Mouse (Mus musculus) forebrain, postnatal 0 days (tissue): ENCODE results near the gene Krtcap2. TPM values are rescaled to one million over a fixed set of nuclear protein-coding genes. Genes with fewer than 3 reads are reported as not detected.
"Not testable (repeated sequence)": the region's sequence is repeated elsewhere in the genome, so short reads cannot be mapped to it uniquely, and the experiment has no call there.

ENCODE experiments used
- ATAC-seq: fragments of 200-750 bp; cut with Nextera tagmentation; 2 replicates; pipeline ENCODE4 v1.8.0; 2017; ENCODE audit warnings: mild to moderate bottlenecking, moderate library complexity
- DNase-seq: peaks from one replicate; pipeline ENCODE4 v3.0.0-alpha.2; 2015
- H3K27ac ChIP-seq: fragments of 300-500 bp; sonication (generic); 2 replicates; pipeline ENCODE4 v1.5.1; 2014; ENCODE audit warnings: low read depth, mild to moderate bottlenecking, antibody characterized with exemption, low read length, moderate library complexity, mixed read lengths
- H3K27me3 ChIP-seq: fragments of 300-500 bp; sonication (generic); 2 replicates; pipeline ENCODE4 v1.6.1; 2014; ENCODE audit warnings: mild to moderate bottlenecking, low read length, mixed read lengths; ENCODE audit not compliant: insufficient read depth
- H3K36me3 ChIP-seq: fragments of 300-500 bp; sonication (generic); 2 replicates; pipeline ENCODE4 v1.6.1; 2014; ENCODE audit warnings: mild to moderate bottlenecking, moderate library complexity; ENCODE audit not compliant: insufficient read depth
- H3K4me1 ChIP-seq: fragments of 300-500 bp; sonication (generic); 2 replicates; pipeline ENCODE4 v1.6.1; 2014; ENCODE audit warnings: antibody characterized with exemption; ENCODE audit not compliant: insufficient read depth
- H3K4me2 ChIP-seq: fragments of 300-500 bp; sonication (generic); 2 replicates; pipeline ENCODE4 v1.6.1; 2014; ENCODE audit warnings: low read depth, mild to moderate bottlenecking, moderate library complexity
- H3K4me3 ChIP-seq: fragments of 300-500 bp; sonication (generic); 2 replicates; pipeline ENCODE4 v1.5.1; 2014; ENCODE audit warnings: low read depth, low read length, mixed read lengths
- H3K9ac ChIP-seq: fragments of 300-500 bp; sonication (generic); 2 replicates; pipeline ENCODE4 v1.6.1; 2014; ENCODE audit warnings: mild to moderate bottlenecking
- H3K9me3 ChIP-seq: fragments of 300-500 bp; sonication (generic); 2 replicates; pipeline ENCODE4 v1.6.1; 2016; ENCODE audit warnings: low read length
- CTCF ChIP-seq: sonication (generic); IDR thresholded peaks from 2 replicates; pipeline ENCODE4 v1.5.1; 2016; ENCODE audit warnings: antibody characterized with exemption, control low read depth, low read depth
- WGBS: fragments of 180-500 bp; shearing (Covaris S2); extraction: QIAGEN DNeasy Blood & Tissue Kit; methylation state at CpG from one replicate; pipeline ENCODE4 v1.1.7; 2014; 5-methylcytosine and 5-hydroxymethylcytosine counted together
- polyA plus RNA-seq: library from polyadenylated mRNA; unstranded; fragments of >200 nt; fragmentation: Nextera tagmentation; extraction: Ambion mirVana; gene quantifications from 2 replicates; pipeline ENCODE4 v1.2.1, GENCODE M21; 2015
- total RNA-seq: library from RNA; depleted of rRNA; stranded (reverse); fragments of >200 nt; gene quantifications from 2 replicates; pipeline ENCODE4 v1.2.3, GENCODE M21; 2014

Gene Krtcap2
- total and polyA plus RNA-seq, 2 experiments from 2014 or later: 67.0 to 221 TPM

DNA sequence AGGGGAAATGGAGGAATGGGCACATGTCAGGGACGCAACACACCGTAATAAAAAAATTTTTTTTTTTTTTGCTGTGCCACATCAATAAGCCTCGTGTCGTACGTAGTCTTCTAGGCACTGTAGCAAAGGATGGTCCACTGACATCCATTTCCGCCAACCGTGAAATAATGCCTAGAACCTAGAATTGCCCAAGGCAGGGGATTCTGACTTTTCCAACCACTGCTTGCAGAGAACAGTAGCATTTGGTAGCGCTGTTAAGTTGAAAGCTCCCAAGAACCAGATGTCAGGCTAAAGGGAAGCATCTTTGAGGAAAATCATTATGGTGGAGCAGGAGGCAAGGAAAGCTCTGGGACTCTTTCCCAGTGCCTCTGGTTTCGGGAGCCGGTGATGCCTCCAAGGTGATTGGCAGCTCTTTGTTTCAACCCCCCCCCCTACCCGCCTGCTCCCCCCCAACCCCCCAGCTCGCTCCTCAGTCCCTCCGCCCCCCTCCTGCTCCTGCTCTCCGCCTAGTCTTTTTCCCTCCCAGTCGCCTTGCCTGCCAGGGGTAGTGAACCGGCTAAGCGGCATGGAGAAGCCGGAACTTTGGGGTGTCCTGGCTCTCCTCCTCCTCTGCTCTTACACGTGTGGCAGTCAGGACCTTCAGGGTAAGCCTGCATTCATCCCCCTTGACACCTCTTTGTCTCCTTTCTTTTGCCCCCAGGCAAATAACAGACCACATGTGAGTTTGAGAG lies 30.9 kb upstream of the Krtcap2 start, which contains the start of gene Thbs3:
Gene Thbs3, plus strand, starts transcription at position 500 of the 731 bp plus-strand sequence.
- WGBS: under 1% methylated on average over 18 of the region's 19 CpGs
- DNase-seq: peak; percentile 78
- peak within 1 kb of the TSS; percentile 97 for H3K27ac ChIP-seq
- H3K9me3 ChIP-seq: no peaks in the 10 kb centered on the region
- peak within 1 kb of the TSS; percentile 79 for H3K4me3 ChIP-seq
- no peak for TF ChIP-seq CTCF
- H3K4me2 ChIP-seq: peak within 1 kb of the TSS; percentile 84
- no peaks in the 10 kb centered on the region for H3K27me3 ChIP-seq
- H3K9ac ChIP-seq: peak within 1 kb of the TSS; percentile 86
- ATAC-seq: peak; percentile 10; the same call in 1 of the 2 replicates
- H3K4me1 ChIP-seq: peaks cover 8% of the 10 kb centered on the region
- H3K36me3 ChIP-seq: peaks cover 10% of the 10 kb centered on the region

DNA sequence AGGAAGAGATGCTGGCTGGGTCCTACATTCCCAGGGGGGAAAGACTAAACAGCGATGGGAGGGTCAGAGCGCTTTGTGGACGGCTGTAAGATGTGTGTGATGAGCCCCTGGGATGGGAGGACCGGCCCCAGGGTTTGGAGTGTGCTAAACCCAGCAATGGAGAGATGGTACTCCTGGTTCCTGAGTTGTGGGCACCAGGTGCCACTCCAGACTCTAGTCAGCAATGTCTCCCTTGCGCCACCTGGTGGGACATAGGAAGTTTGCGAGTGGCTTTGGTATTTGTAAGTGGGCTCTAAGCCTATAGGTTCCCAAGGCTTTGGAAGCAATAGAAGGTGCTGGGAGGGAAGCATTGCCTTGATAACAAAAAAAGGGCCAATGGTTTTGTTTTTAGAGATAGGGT lies 29.9 kb upstream of the Krtcap2 start:
- peak; percentile 95 for DNase-seq
- H3K36me3 ChIP-seq: peaks cover 11% of the 10 kb centered on the region; the same call in 1 of the 2 replicates
- ATAC-seq: peak; percentile 59

DNA sequence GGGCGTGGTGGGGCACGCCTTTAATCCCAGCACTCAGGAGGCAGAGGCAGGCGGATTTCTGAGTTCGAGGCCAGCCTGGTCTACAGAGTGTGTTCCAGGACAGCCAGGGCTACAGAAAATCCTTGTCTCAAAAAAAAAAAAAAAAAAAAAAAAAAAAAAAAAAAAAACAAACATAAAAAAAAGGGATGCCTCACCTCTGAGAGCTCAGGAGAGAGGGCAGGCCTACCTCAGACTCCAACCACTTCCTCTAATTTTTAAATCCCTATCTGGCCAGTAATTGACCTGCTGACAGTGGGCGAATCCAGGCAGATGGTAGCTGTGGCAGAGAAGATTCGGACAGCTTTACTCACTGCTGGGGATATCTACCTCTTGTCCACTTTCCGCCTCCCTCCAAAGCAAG lies 29.4 kb upstream of the Krtcap2 start:
- not testable (repeated sequence) for H3K9ac ChIP-seq, H3K27me3 ChIP-seq, H3K27ac ChIP-seq, H3K4me3 ChIP-seq, H3K9me3 ChIP-seq, ATAC-seq, DNase-seq, H3K4me1 ChIP-seq
- H3K36me3 ChIP-seq: peaks cover 16% of the 10 kb centered on the region
- peak overlapping the region; percentile 84; the same call in 1 of the 2 replicates for H3K4me2 ChIP-seq
- WGBS: 66% methylated on average over 7 of the region's 7 CpGs

More for the DNA sequence above, 29.9 kb upstream of the Krtcap2 start:
- TF ChIP-seq CTCF: peak; percentile 96
- WGBS: 0% methylated on average over 6 of the region's 6 CpGs
- no peaks in the 10 kb centered on the region for H3K27me3 ChIP-seq
- H3K4me3 ChIP-seq: peak overlapping the region; percentile 79
- peak overlapping the region; percentile 84 for H3K4me2 ChIP-seq
- H3K4me1 ChIP-seq: peaks cover 8% of the 10 kb centered on the region
- no peaks in the 10 kb centered on the region for H3K9me3 ChIP-seq
- H3K9ac ChIP-seq: peak overlapping the region; percentile 86
- H3K27ac ChIP-seq: peak overlapping the region; percentile 97

DNA sequence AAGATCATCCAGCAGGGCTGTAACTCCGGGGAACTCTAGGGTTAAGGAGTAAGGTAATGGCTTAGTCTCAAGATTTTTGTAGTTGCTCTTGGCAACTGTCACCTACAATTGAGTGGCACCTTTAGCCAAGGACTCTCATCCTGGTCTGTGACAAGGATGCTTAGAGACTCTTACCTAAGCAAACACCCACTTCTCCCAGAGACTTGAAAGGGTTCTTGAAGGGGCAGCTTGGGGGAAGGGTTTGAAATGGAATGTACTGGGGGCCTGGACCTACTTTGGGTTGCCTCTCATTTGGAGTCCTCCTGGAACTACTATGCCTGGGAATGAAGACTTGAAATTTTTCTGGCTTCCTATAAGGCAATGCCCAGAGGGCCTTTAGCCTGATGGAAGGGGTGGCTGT lies 27.5 kb upstream of the Krtcap2 start:
- no peak for ATAC-seq
- no peak overlapping the region for H3K9ac ChIP-seq
- TF ChIP-seq CTCF: no peak
- no peak for DNase-seq
- no peaks in the 10 kb centered on the region for H3K9me3 ChIP-seq
- no peaks in the 10 kb centered on the region for H3K27me3 ChIP-seq
- H3K4me2 ChIP-seq: no peak overlapping the region
- H3K27ac ChIP-seq: no peak overlapping the region
- 41% methylated on average over 1 of the region's 1 CpGs for WGBS
- H3K36me3 ChIP-seq: peaks cover 23% of the 10 kb centered on the region
- peaks cover 1% of the 10 kb centered on the region for H3K4me1 ChIP-seq
- H3K4me3 ChIP-seq: no peak overlapping the region

DNA sequence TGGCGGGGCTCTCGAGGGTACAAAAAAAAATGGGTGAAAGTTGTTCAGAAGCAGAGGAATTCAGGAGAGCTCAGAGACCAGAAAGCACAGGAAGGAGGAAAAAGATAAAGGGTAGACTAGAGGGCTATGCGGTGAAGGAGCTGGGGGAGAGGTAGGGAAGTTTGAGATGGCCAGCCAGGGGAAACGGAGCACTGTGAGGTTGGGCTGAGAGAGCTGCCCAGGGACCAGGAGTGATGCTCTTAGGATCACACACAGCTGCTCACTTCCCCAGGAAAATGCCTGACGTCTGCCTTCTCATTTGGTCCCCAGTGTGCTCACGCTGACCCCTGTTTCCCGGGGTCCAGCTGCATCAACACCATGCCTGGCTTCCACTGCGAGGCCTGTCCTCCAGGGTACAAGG lies 26.2 kb upstream of the Krtcap2 start:
- WGBS: 50% methylated on average over 8 of the region's 8 CpGs
- Histone ChIP-seq H3K9me3 (no peaks in the 10 kb centered on the region), H3K4me1 (no peaks in the 10 kb centered on the region), H3K27ac (no peak overlapping the region; the same call in 1 of the 2 replicates), H3K9ac (no peak overlapping the region), H3K36me3 (peaks cover 23% of the 10 kb centered on the region), H3K4me2 (no peak overlapping the region), H3K27me3 (no peaks in the 10 kb centered on the region), H3K4me3 (no peak overlapping the region)
- TF ChIP-seq CTCF: no peak
- ATAC-seq (no peak), DNase-seq (no peak)

DNA sequence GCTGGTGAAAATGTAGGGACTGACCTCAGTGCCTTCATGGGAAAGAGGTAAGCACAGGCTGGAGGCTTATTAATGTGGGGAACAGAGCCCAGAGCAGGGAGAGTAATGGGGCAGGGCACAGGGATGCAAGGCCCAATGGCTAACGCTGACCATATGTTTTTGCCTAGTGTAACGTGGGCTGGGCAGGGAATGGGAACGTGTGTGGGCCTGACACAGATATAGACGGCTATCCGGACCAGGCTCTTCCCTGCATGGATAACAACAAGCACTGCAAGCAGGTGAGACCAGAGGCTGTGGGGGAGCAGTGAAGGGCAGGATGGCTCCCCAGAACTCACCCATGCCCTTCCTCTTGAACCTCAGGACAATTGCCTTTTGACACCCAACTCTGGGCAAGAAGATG lies 24.6 kb upstream of the Krtcap2 start:
- peaks cover 10% of the 10 kb centered on the region for H3K4me1 ChIP-seq
- no peak for TF ChIP-seq CTCF
- H3K9ac ChIP-seq: no peak overlapping the region
- no peak overlapping the region for H3K4me2 ChIP-seq
- H3K9me3 ChIP-seq: no peaks in the 10 kb centered on the region
- DNase-seq (no peak), ATAC-seq (no peak)
- H3K36me3 ChIP-seq: peaks cover 23% of the 10 kb centered on the region
- no peak overlapping the region for H3K27ac ChIP-seq
- 58% methylated on average over 5 of the region's 5 CpGs for WGBS
- no peak overlapping the region for H3K4me3 ChIP-seq
- no peaks in the 10 kb centered on the region for H3K27me3 ChIP-seq

DNA sequence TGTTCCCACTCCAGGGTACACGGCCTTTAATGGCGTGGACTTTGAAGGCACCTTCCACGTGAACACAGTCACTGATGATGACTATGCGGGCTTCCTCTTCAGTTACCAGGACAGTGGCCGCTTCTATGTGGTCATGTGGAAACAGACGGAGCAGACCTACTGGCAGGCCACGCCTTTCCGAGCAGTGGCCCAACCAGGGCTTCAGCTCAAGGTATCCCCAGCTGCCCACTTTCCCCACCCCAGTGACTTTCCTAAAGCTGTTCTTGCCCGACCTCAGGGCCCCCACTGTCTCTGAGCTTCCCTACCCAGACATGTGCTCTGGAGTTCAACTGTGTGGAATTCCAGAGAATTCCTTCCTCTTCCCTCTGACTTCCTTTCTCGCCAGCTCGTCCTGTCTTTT lies 21.0 kb upstream of the Krtcap2 start:
- H3K27me3 ChIP-seq: no peaks in the 10 kb centered on the region
- peak overlapping the region; percentile 91 for H3K4me2 ChIP-seq
- H3K36me3 ChIP-seq: peaks cover 15% of the 10 kb centered on the region
- H3K27ac ChIP-seq: peak overlapping the region; percentile 80
- no peak for ATAC-seq
- H3K9me3 ChIP-seq: no peaks in the 10 kb centered on the region
- no peak for TF ChIP-seq CTCF
- H3K4me3 ChIP-seq: peak overlapping the region; percentile 45; the same call in 1 of the 2 replicates
- peaks cover 28% of the 10 kb centered on the region for H3K4me1 ChIP-seq
- 20% methylated on average over 11 of the region's 11 CpGs for WGBS
- H3K9ac ChIP-seq: peak overlapping the region; percentile 53
- no peak for DNase-seq
